Mouse (Mus musculus) kidney, postnatal 0 days (tissue): ENCODE measurements around the gene Rps26. TPM values are rescaled to one million over a fixed set of nuclear protein-coding genes. Genes with fewer than 3 reads are reported as not detected.
A peak's percentile ranks its signal among the peaks of the same experiment; 100 is the strongest.

ENCODE experiments used
- ATAC-seq: fragments of 200-750 bp; cut with Nextera tagmentation; replicated peaks from 2 replicates; pipeline ENCODE4 v1.8.0; 2017; ENCODE audit warnings: low read depth, moderate number of reproducible peaks, moderate TSS enrichment, moderate library complexity; ENCODE audit not compliant: low FRiP score
- DNase-seq: peaks from one replicate; pipeline ENCODE4 v3.0.0-alpha.2; 2016; ENCODE audit warnings: low spot score
- H3K27ac ChIP-seq: fragments of 300-500 bp; sonication (generic); 2 replicates; pipeline ENCODE4 v1.5.1; 2014; ENCODE audit warnings: mild to moderate bottlenecking
- H3K27me3 ChIP-seq: fragments of 300-500 bp; sonication (generic); 2 replicates; pipeline ENCODE4 v1.6.1; 2014; ENCODE audit warnings: low read length, mixed read lengths; ENCODE audit not compliant: insufficient read depth
- H3K36me3 ChIP-seq: fragments of 300-500 bp; sonication (generic); 2 replicates; pipeline ENCODE4 v1.6.1; 2014; ENCODE audit warnings: low read length, mixed read lengths; ENCODE audit not compliant: insufficient read depth
- H3K4me1 ChIP-seq: fragments of 300-500 bp; sonication (generic); replicated peaks from 2 replicates; pipeline ENCODE4 v1.6.1; 2014; ENCODE audit warnings: antibody characterized with exemption, low read length, mixed read lengths; ENCODE audit not compliant: insufficient read depth
- H3K4me2 ChIP-seq: fragments of 300-500 bp; sonication (generic); 2 replicates; pipeline ENCODE4 v1.6.1; 2014; ENCODE audit warnings: mild to moderate bottlenecking, low read length, moderate library complexity, mixed read lengths
- H3K4me3 ChIP-seq: fragments of 300-500 bp; sonication (generic); replicated peaks from 2 replicates; pipeline ENCODE4 v1.5.1; 2014; ENCODE audit warnings: low read depth, low read length
- H3K9ac ChIP-seq: fragments of 300-500 bp; sonication (generic); 2 replicates; pipeline ENCODE4 v1.6.1; 2014; ENCODE audit warnings: low read depth, low read length
- H3K9me3 ChIP-seq: fragments of 300-500 bp; sonication (generic); replicated peaks from 2 replicates; pipeline ENCODE4 v1.6.1; 2016; ENCODE audit warnings: low read length, inconsistent platforms, mixed read lengths
- CTCF ChIP-seq: IDR thresholded peaks from 2 replicates; pipeline ENCODE4 v1.5.1; 2016; ENCODE audit warnings: antibody characterized with exemption, low read depth, mild to moderate bottlenecking, moderate library complexity
- WGBS: fragments of 180-500 bp; shearing (Covaris S2); extraction: QIAGEN DNeasy Blood & Tissue Kit; methylation state at CpG from one replicate; pipeline ENCODE4 v1.1.7; 2014; 5-methylcytosine and 5-hydroxymethylcytosine counted together
- polyA plus RNA-seq: library from polyadenylated mRNA; unstranded; fragments of >200 nt; fragmentation: Nextera tagmentation; extraction: Ambion mirVana; gene quantifications from 2 replicates; pipeline ENCODE4 v1.2.1, GENCODE M21; 2015

Rps26 gene
- polyA plus RNA-seq, 1 experiment from 2014 or later: 985 TPM

- H3K4me2 ChIP-seq: no peak overlapping the region
- no peaks in the 10 kb centered on the region for H3K4me1 ChIP-seq
- ATAC-seq (no peak), DNase-seq (no peak)
- H3K27ac ChIP-seq: no peak overlapping the region
- H3K4me3 ChIP-seq: no peak overlapping the region
- no peaks in the 10 kb centered on the region for H3K9me3 ChIP-seq
- H3K36me3 ChIP-seq: no peaks in the 10 kb centered on the region
- 89% methylated on average over 6 of the region's 6 CpGs for WGBS
- no peak overlapping the region for H3K9ac ChIP-seq
- no peak for TF ChIP-seq CTCF
- no peaks in the 10 kb centered on the region for H3K27me3 ChIP-seq
Measured at GRCm38 (mm10) chr10:128642749-128643148, 16.2 kb upstream of the Rps26 start.

DNA sequence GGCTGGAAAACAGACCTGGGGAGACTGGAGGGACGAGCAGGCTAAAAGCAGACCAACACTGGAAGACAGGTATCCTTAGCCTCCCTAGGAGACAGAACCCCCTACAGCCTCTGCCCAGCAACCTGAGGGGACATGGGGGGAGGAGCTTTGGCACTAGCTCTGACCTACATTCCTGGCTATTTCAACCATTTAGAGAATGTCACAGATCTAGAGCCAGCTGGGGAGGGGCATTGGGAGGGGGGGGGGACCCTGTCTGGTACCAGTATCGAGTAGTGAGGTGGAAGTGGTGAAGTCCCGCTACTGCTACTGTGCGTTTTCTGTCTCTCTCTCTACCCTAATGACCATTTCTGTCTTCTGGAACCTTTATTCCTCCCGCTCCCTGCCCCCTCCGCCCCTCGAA, 15.3 kb upstream of the Rps26 start:
- Histone ChIP-seq H3K36me3 (no peaks in the 10 kb centered on the region), H3K4me1 (no peaks in the 10 kb centered on the region), H3K27me3 (no peaks in the 10 kb centered on the region), H3K4me2 (no peak overlapping the region), H3K9ac (no peak overlapping the region), H3K4me3 (no peak overlapping the region), H3K9me3 (no peaks in the 10 kb centered on the region), H3K27ac (no peak overlapping the region)
- DNase-seq (no peak), ATAC-seq (no peak)
- TF ChIP-seq CTCF: no peak
- 75% methylated on average over 7 of the region's 7 CpGs for WGBS

DNA sequence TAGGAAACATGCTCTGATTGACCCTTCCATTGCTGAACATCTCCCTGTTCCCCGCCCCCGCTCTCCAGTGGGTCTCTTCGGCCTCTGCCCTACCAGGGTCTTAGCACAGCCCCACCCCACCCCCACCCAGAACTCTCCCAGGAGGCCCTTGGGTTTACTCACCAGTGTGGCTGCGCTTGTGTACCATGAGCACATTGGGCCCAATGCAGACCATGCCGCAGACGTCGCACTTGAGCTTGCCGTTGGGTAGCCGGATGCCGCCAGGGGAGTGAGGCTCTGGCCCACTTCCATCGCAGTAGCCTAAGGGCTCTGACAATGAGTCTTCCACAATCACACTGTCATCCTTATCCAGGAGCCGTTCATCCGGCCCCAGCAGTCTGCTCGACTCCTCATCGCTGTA, 14.3 kb upstream of the Rps26 start:
- WGBS: 94% methylated on average over 15 of the region's 15 CpGs
- H3K4me3 ChIP-seq: no peak overlapping the region
- H3K9me3 ChIP-seq: no peaks in the 10 kb centered on the region

DNA sequence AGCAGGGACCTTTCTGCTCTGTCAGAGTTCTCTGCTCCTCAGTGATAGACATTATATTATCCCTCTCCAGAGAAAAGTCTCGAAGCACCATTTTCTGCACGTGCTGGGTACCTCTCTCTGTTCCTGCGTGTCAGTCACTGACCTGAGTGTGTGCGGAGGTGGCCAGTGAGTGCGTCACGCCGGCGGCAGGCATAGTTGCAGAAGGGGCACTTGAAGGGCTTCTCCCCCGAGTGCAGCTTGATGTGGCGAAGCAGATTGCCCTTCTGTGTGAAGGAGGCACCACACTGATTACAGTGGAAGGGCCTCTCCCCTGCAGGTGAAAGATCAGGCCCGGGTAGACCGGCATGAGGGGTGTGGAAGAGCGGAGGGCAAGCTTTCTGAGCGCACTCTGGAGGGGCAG, 13.5 kb upstream of the Rps26 start:
- H3K4me1 ChIP-seq: no peaks in the 10 kb centered on the region
- no peak for TF ChIP-seq CTCF
- H3K36me3 ChIP-seq: peaks cover 3% of the 10 kb centered on the region; the same call in 1 of the 2 replicates
- ATAC-seq (no peak), DNase-seq (no peak)
- no peak overlapping the region for H3K4me2 ChIP-seq
- H3K27ac ChIP-seq: no peak overlapping the region
- H3K4me3 ChIP-seq: no peak overlapping the region
- 84% methylated on average over 14 of the region's 14 CpGs for WGBS
- H3K9me3 ChIP-seq: no peaks in the 10 kb centered on the region
- H3K27me3 ChIP-seq: no peaks in the 10 kb centered on the region
- H3K9ac ChIP-seq: no peak overlapping the region

More for the DNA sequence above, 14.3 kb upstream of the Rps26 start:
- H3K4me2 ChIP-seq: no peak overlapping the region
- H3K27ac ChIP-seq: no peak overlapping the region
- H3K9ac ChIP-seq: no peak overlapping the region
- ATAC-seq (no peak), DNase-seq (no peak)
- TF ChIP-seq CTCF: no peak
- no peaks in the 10 kb centered on the region for H3K4me1 ChIP-seq
- no peaks in the 10 kb centered on the region for H3K27me3 ChIP-seq
- H3K36me3 ChIP-seq: no peaks in the 10 kb centered on the region

DNA sequence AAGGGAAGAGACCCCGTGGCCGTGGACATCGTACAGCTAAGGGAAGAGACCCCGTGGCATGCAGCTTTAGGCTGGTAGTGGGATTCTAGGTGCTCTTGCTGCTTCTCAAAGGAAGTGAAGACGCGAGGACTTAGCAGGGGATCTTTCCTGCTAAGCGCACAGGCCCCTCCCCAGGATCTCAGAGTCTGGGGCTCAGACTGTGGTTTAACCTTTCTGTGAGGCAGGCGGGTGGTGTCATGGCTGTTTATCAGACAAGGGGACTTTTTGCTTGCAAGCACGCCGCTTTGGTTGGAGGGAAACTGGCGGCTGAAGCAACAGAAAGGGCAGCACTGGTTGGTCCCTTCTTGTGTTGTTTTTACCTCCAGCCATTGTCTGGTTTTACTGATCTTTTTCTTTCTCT, 10.5 kb upstream of the Rps26 start:
- ATAC-seq: no peak
- Histone ChIP-seq H3K4me2 (peak overlapping the region; percentile 15; the same call in 1 of the 2 replicates), H3K9ac (no peak overlapping the region), H3K27ac (no peak overlapping the region), H3K4me1 (no peaks in the 10 kb centered on the region), H3K27me3 (no peaks in the 10 kb centered on the region), H3K4me3 (no peak overlapping the region), H3K9me3 (no peaks in the 10 kb centered on the region), H3K36me3 (peaks cover 3% of the 10 kb centered on the region; the same call in 1 of the 2 replicates)
- 29% methylated on average over 11 of the region's 11 CpGs for WGBS
- no peak for DNase-seq
- no peak for TF ChIP-seq CTCF

GRCm38 (mm10) chr10:128636561-128636960, 10.0 kb upstream of the Rps26 start:
- Histone ChIP-seq H3K4me2 (0 out of 2 replicates have a peak overlapping the region, but pooled peaks have one; percentile 15), H3K36me3 (peaks cover 3% of the 10 kb centered on the region; the same call in 1 of the 2 replicates), H3K4me1 (no peaks in the 10 kb centered on the region), H3K4me3 (no peak overlapping the region), H3K9me3 (no peaks in the 10 kb centered on the region), H3K27me3 (no peaks in the 10 kb centered on the region), H3K27ac (no peak overlapping the region), H3K9ac (no peak overlapping the region)
- 50% methylated on average over 6 of the region's 6 CpGs for WGBS
- no peak for ATAC-seq
- no peak for TF ChIP-seq CTCF
- no peak for DNase-seq

DNA sequence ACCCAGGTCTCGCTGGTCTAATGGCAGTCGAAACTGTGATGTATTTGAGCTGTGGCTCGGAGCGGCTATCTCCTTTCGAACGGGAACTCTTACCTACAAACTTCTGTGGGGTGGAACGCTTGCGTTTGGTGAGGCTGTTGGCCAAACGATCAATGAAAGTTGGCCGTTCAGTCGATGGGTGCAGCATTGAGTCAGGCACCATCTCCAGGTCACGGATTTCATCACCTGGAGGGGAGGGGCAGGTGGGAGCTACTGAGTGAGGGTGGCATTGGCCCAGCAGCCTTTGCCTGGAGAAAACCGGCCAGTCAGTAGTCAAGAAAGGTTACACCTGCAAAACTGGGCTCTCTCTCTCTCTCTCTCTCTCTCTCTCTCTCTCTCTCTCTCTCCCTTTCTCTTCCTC, 9.2 kb upstream of the Rps26 start:
- H3K9me3 ChIP-seq: no peaks in the 10 kb centered on the region
- H3K9ac ChIP-seq: no peak overlapping the region
- H3K27ac ChIP-seq: no peak overlapping the region
- TF ChIP-seq CTCF: no peak
- DNase-seq (no peak), ATAC-seq (no peak)
- H3K4me1 ChIP-seq: no peaks in the 10 kb centered on the region
- 93% methylated on average over 13 of the region's 13 CpGs for WGBS
- no peaks in the 10 kb centered on the region for H3K27me3 ChIP-seq
- H3K4me3 ChIP-seq: no peak overlapping the region
- H3K4me2 ChIP-seq: no peak overlapping the region
- H3K36me3 ChIP-seq: peaks cover 3% of the 10 kb centered on the region; the same call in 1 of the 2 replicates
